Comparison of ENCODE assay signal across 8 mouse cellular contexts in the genomic region with DNA sequence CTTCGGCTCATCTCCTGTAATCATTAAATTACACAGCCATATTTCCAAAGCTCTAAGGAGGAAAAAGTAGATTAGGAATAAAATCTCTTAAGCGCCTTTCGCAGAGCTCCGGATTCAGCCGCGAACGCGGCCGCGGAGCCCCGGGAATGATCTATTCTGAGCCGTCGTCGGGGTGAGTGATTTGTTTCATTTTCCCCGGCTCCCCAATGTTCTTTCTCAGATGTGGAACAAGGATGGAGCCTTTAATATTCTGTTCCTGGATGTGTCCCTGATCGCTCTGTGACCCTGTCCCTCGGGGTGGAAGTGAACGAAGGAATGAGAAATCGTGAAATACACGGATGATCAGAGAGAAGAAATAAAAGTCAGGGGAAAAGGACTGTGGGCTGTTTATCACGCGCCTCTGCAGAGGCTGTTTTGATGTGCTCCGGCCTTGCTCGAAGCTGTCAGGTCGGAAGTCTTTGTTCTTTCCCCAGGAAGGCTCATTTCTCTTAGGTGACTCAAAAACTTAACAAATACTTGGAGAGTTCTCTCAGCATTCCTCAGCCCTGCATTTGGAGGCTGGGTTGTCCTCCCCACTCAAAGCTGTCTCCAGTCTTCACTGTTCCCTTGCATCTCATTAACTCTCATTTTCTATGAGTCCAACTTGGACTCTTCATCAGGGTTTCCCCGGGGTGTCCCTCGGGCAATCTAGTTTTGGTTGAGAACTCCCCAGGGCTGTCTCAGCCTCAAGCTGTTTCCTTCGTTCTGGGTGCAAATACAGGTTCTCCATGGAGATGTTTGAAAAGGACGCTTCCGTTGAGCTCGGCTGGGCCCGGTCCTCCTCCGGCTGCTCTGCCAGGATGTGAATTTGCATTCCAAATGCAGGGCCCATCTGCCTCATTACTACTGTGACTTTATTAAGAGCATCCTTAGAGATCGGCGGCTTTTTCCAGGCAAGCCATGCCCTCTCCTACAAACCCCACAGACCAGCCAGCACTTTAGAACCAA. TPM values are rescaled to one million over a fixed set of nuclear protein-coding genes. Genes with fewer than 3 reads are reported as not detected.
DNase-seq lines count a peak whose midpoint lies in the region; ATAC-seq and TF ChIP-seq lines count a peak whose summit lies in the region.

No protein-coding gene starts in this region.

- no peaks in the 10 kb centered on the region for H3K36me3 ChIP-seq in heart, embryonic 10.5 days
- no peaks in the 10 kb centered on the region for H3K36me3 ChIP-seq in CH12.LX (replicated peaks in 1 of 2; ENCODE audit: control insufficient read depth in 1 of 2, insufficient read depth in 1 of 2, low read length in 1 of 2)
- no peaks in the 10 kb centered on the region for H3K36me3 ChIP-seq in embryonic facial prominence, embryonic 12.5 days
- no peaks in the 10 kb centered on the region for H3K36me3 ChIP-seq in midbrain, postnatal 0 days (ENCODE audit: insufficient read depth, low read length)

- DNase-seq in heart, embryonic 10.5 days (ENCODE audit: low spot score), result no peak
- no peak for DNase-seq in heart, postnatal 4 days
- peak; percentile 96 for DNase-seq in CH12.LX (ENCODE audit: extremely low read depth)
- DNase-seq in induced T-regulatory cell, adult 2 months (ENCODE audit: low read depth), result peak; percentile 19
- peak; percentile 56 for DNase-seq in midbrain, postnatal 0 days (ENCODE audit: low spot score)
- no peak for DNase-seq in ovary, postnatal 36 days (ENCODE audit: low spot score)

- TF ChIP-seq CTCF in CH12.LX (conservative IDR thresholded peaks at IDR 0.05 in 1 of 2, IDR thresholded peaks at IDR 0.05 in 1 of 2; ENCODE audit: low read depth in 2 of 2, low read length in 2 of 2), result no peak
- no peak for TF ChIP-seq CTCF in midbrain, postnatal 0 days (IDR thresholded peaks at IDR 0.05)

- peak overlapping the region; percentile 61 for H3K4me3 ChIP-seq in heart, embryonic 10.5 days
- peak overlapping the region; percentile 44 to 58 (median 53) for H3K4me3 ChIP-seq in CH12.LX (replicated peaks in 1 of 3; ENCODE audit: low read depth in 2 of 3, low read length in 2 of 3, poor library complexity in 1 of 3)
- peak overlapping the region; percentile 28 for H3K4me3 ChIP-seq in embryonic facial prominence, embryonic 12.5 days
- H3K4me3 ChIP-seq in midbrain, postnatal 0 days (ENCODE audit: low read depth, low read length), result peak overlapping the region; percentile 18; the same call in 1 of the 2 replicates

- no peaks in the 10 kb centered on the region for H3K9me3 ChIP-seq in heart, embryonic 10.5 days
- H3K9me3 ChIP-seq in CH12.LX (replicated peaks; ENCODE audit: low read length), result no peaks in the 10 kb centered on the region
- H3K9me3 ChIP-seq in embryonic facial prominence, embryonic 12.5 days, result no peaks in the 10 kb centered on the region
- H3K9me3 ChIP-seq in midbrain, postnatal 0 days (ENCODE audit: low read length), result no peaks in the 10 kb centered on the region

- in situ Hi-C loops in CH12.LX (cut with MboI; ENCODE audit: low pct_ligation_motif_present, low pct_unique_long_range_greater_than_20kb, low sequenced_read_pairs), result no loop called here

- 5% methylated on average over 35 of the region's 35 CpGs for WGBS in heart, embryonic 10.5 days
- 9% methylated on average over 35 of the region's 35 CpGs for WGBS in embryonic facial prominence, embryonic 12.5 days
- WGBS in midbrain, postnatal 0 days, result 5% methylated on average over 35 of the region's 35 CpGs

- peak overlapping the region; percentile 98 for H3K4me2 ChIP-seq in CH12.LX (ENCODE audit: insufficient read depth, low read depth, poor library complexity, severe bottlenecking)
- peak overlapping the region; percentile 40 for H3K4me2 ChIP-seq in embryonic facial prominence, embryonic 12.5 days (replicated peaks)
- H3K4me2 ChIP-seq in midbrain, postnatal 0 days (ENCODE audit: low read depth, low read length, poor library complexity, severe bottlenecking), result peak overlapping the region; percentile 23

- H3K9ac ChIP-seq in CH12.LX (ENCODE audit: insufficient read depth, low read depth), result peak overlapping the region; percentile 88
- no peak overlapping the region for H3K9ac ChIP-seq in embryonic facial prominence, embryonic 12.5 days
- H3K9ac ChIP-seq in midbrain, postnatal 0 days (replicated peaks; ENCODE audit: low read length, poor library complexity, severe bottlenecking), result no peak overlapping the region

- TF ChIP-seq RAD21 in CH12.LX (IDR thresholded peaks at IDR 0.05; ENCODE audit: low read depth, low read length), result no peak; the same call in 1 of the 2 replicates

- H3K27me3 ChIP-seq in heart, embryonic 10.5 days (ENCODE audit: insufficient read depth, poor library complexity, severe bottlenecking), result peaks cover 52% of the 10 kb centered on the region
- H3K27me3 ChIP-seq in CH12.LX (replicated peaks), result no peaks in the 10 kb centered on the region
- peaks cover 47% of the 10 kb centered on the region for H3K27me3 ChIP-seq in embryonic facial prominence, embryonic 12.5 days
- no peaks in the 10 kb centered on the region for H3K27me3 ChIP-seq in midbrain, postnatal 0 days (ENCODE audit: insufficient read depth, low read length)

- 0 out of 2 replicates have a peak, but pooled peaks cover 9% of the 10 kb centered on the region for H3K4me1 ChIP-seq in heart, embryonic 10.5 days
- peaks cover 3 to 25% of the 10 kb centered on the region in 2 experiments for H3K4me1 ChIP-seq in CH12.LX (ENCODE audit: control insufficient read depth in 1 of 2, insufficient read depth in 2 of 2)
- peaks cover 9% of the 10 kb centered on the region; the same call in 1 of the 2 replicates for H3K4me1 ChIP-seq in embryonic facial prominence, embryonic 12.5 days
- peaks cover 6% of the 10 kb centered on the region; the same call in 1 of the 2 replicates for H3K4me1 ChIP-seq in midbrain, postnatal 0 days (ENCODE audit: insufficient read depth, low read length)

- H3K79me2 ChIP-seq in CH12.LX (replicated peaks; ENCODE audit: control insufficient read depth, extremely low read depth, insufficient read depth, poor library complexity, severe bottlenecking), result no peaks in the 10 kb centered on the region

- H3K27ac ChIP-seq in heart, embryonic 10.5 days, result peak overlapping the region; percentile 42; the same call in 1 of the 2 replicates
- peak overlapping the region; percentile 48; the same call in 1 of the 2 replicates for H3K27ac ChIP-seq in CH12.LX (ENCODE audit: insufficient read depth, low read depth)
- no peak overlapping the region for H3K27ac ChIP-seq in embryonic facial prominence, embryonic 12.5 days
- H3K27ac ChIP-seq in midbrain, postnatal 0 days (ENCODE audit: low read depth, low read length), result peak overlapping the region; percentile 26; the same call in 1 of the 2 replicates

- no peak for ATAC-seq in embryonic facial prominence, embryonic 12.5 days (ENCODE audit: insufficient number of reproducible peaks, insufficient read depth, low FRiP score, low TSS enrichment)
- peak; percentile 57; the same call in 1 of the 2 replicates for ATAC-seq in midbrain, postnatal 0 days (ENCODE audit: low FRiP score)
- ATAC-seq in cerebellum, adult (ENCODE audit: insufficient number of reproducible peaks, low FRiP score, low TSS enrichment), result no peak

- TF ChIP-seq POLR2A in CH12.LX (IDR thresholded peaks at IDR 0.05; ENCODE audit: low read depth, low read length), result peak; percentile 28; the same call in 1 of the 2 replicates

- dilution Hi-C loops in CH12.LX (cut with MboI; ENCODE audit: extremely low pct_ligation_motif_present, extremely low pct_unique_long_range_greater_than_20kb, low sequenced_read_pairs), result no loop called here

- peak; percentile 89 for TF ChIP-seq EP300 in CH12.LX (IDR thresholded peaks at IDR 0.05; ENCODE audit: low read length)

TF ChIP-seq in CH12.LX, 34 proteins besides CTCF, POLR2A, EP300 and RAD21:
- TF ChIP-seq KAT2A (IDR thresholded peaks at IDR 0.05; ENCODE audit: insufficient replicate concordance, low read length) (0 out of 2 replicates have a peak, but pooled peaks have one; percentile 45), MXI1 (IDR thresholded peaks at IDR 0.05; ENCODE audit: low read depth, low read length) (no peak), BHLHE40 (IDR thresholded peaks at IDR 0.05; ENCODE audit: low read depth, low read length) (peak; percentile 39), IRF4 (IDR thresholded peaks at IDR 0.05; ENCODE audit: low read depth, low read length) (peak; percentile 80), MAZ (IDR thresholded peaks at IDR 0.05; ENCODE audit: low read depth, low read length) (peak; percentile 24; the same call in 1 of the 2 replicates), SIN3A (IDR thresholded peaks at IDR 0.05; ENCODE audit: low read length) (peak; percentile 80; the same call in 1 of the 2 replicates), MEF2A (IDR thresholded peaks at IDR 0.05; ENCODE audit: borderline replicate concordance, low read depth, low read length) (peak; percentile 69; the same call in 1 of the 2 replicates), SMC3 (IDR thresholded peaks at IDR 0.05; ENCODE audit: low read depth, low read length) (no peak), E2F4 (IDR thresholded peaks at IDR 0.05; ENCODE audit: insufficient replicate concordance, low read depth, low read length) (no peak), TBP (conservative IDR thresholded peaks at IDR 0.05; ENCODE audit: low read depth, low read length) (0 out of 2 replicates have a peak, but pooled peaks have one; percentile 37), ZMIZ1 (IDR thresholded peaks at IDR 0.05; ENCODE audit: low read depth, low read length) (peak; percentile 51; the same call in 1 of the 2 replicates), ETS1 (conservative IDR thresholded peaks at IDR 0.05; ENCODE audit: low read depth, low read length) (peak; percentile 84), MAX (IDR thresholded peaks at IDR 0.05; ENCODE audit: low read length) (no peak; the same call in 1 of the 2 replicates), RCOR1 (conservative IDR thresholded peaks at IDR 0.05; ENCODE audit: low read depth, low read length) (peak; percentile 65; the same call in 1 of the 2 replicates), MAFK (IDR thresholded peaks at IDR 0.05; ENCODE audit: insufficient replicate concordance, low read length) (peak; percentile 45; the same call in 1 of the 2 replicates), TCF12 (IDR thresholded peaks at IDR 0.05; ENCODE audit: low read depth, low read length) (peak; percentile 82)

RNA-seq across cellular contexts. Expression of a gene that starts 28.9 kb away (rescaled TPM):
- 173 and 177 TPM in 2 replicates for polyA plus RNA-seq in heart, embryonic 10.5 days (2016; fragmentation: Nextera tagmentation; extraction: Ambion mirVana)
- total RNA-seq in heart, postnatal 4 days (2021), result 100 to 1,000 TPM; 289 to 300 TPM
- 267 and 310 TPM in 2 replicates for total RNA-seq in CH12.LX (2012; rRNA removed)
- 371 and 386 TPM in 2 replicates for total RNA-seq in CH12.LX (2014; rRNA removed)
- polyA plus RNA-seq in CH12.LX (2012; ENCODE audit: insufficient read length, low read depth), result 233 and 283 TPM in 2 replicates
- 136 and 141 TPM in 2 replicates for polyA plus RNA-seq in embryonic facial prominence, embryonic 12.5 days (2016; fragmentation: Nextera tagmentation; extraction: Ambion mirVana)
- 354 and 498 TPM in 2 replicates for total RNA-seq in midbrain, postnatal 0 days (2014; rRNA removed)
- 228 and 230 TPM in 2 replicates for polyA plus RNA-seq in midbrain, postnatal 0 days (2015; fragmentation: Nextera tagmentation; extraction: Ambion mirVana)

Comparison
In these comparisons a context has a peak if more than half of its experiments do, and no peak if none do; other contexts are left out.
1. DNase-seq: peak in CH12.LX (single experiment), induced T-regulatory cell, adult 2 months (single experiment) and midbrain, postnatal 0 days (single experiment); none in heart, embryonic 10.5 days (single experiment), heart, postnatal 4 days (single experiment) and ovary, postnatal 36 days (single experiment).
2. H3K4me2 ChIP-seq: peak in every context shown above with its lines; median percentile 98 in CH12.LX; 40 in embryonic facial prominence, embryonic 12.5 days; 23 in midbrain, postnatal 0 days.
3. Peak in every context shown above with its lines, with median percentiles within 50 percentile points of each other: H3K4me3 ChIP-seq.